Mouse (Mus musculus) brain, embryonic 14.5 days (tissue): ENCODE results near the gene Shb. TPM values are rescaled to one million over a fixed set of nuclear protein-coding genes. Genes with fewer than 3 reads are reported as not detected.

Experiments used
- DNase-seq: peaks from one replicate; pipeline ENCODE4 v3.0.0-alpha.2; 2011; ENCODE audit warnings: low read depth
- CTCF ChIP-seq: fragments of 200-500 bp; IDR thresholded peaks from 2 replicates; pipeline ENCODE4 v1.5.1; 2012; ENCODE audit warnings: inconsistent platforms, mild to moderate bottlenecking, moderate library complexity, borderline replicate concordance; ENCODE audit not compliant: insufficient read depth, insufficient read length; ENCODE audit errors: extremely low read depth
- POLR2A ChIP-seq: fragments of 200-500 bp; IDR thresholded peaks from 2 replicates; pipeline ENCODE4 v1.6.1; 2012; ENCODE audit warnings: mild to moderate bottlenecking, inconsistent platforms, borderline replicate concordance; ENCODE audit not compliant: poor library complexity, insufficient read depth, insufficient read length, severe bottlenecking; ENCODE audit errors: extremely low read depth
- polyA plus RNA-seq: library from polyadenylated mRNA; depleted of rRNA; stranded (reverse); fragments of >200 nt; gene quantifications from 2 replicates; pipeline ENCODE4 v1.2.3, GENCODE M21; 2012

Shb gene
- polyA plus RNA-seq, 1 experiment: 36.4 TPM

DNA sequence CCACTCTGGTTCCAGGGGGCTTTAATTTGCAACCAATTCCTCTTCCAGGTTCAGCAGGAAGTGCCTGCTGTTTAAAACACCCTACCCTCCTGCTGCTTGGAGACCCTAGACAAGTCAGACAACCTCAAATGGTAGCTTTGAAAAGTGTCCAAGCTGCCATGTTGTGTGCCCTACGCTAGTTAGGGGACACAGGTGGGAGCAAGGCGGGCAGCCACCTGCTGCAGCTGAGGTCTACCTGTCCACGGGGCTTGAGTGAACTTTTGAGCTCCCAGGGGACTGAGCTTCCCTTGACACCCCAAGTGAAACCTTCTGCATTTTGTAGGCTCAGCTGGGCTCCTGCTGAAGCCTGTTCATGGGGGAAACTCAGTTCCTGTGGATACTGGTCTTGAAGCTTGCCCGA, 58.1 kb downstream of the Shb start:
- TF ChIP-seq CTCF: no peak
- no peak for TF ChIP-seq POLR2A
- no peak for DNase-seq

DNA sequence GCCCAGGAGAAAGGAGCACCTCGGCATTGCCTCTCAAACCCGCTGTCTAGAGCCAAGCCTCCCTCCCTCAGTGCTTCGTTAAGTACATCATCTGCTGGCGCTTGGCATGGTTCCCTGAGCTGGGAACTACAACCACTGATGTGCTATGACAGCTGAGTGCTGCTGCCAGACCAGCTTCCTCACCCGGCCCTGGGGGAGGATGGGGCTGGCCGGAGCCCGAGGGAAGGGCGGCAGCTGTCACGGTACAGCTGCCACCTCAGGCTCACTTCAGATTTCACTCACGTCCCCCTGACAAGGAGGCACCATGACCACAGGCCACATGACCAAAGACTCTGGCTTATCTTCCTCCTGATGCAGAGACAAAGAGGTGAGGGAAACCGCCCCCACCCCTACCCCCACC, 59.1 kb downstream of the Shb start:
- peak; percentile 97 for DNase-seq
- TF ChIP-seq POLR2A: no peak
- no peak for TF ChIP-seq CTCF

DNA sequence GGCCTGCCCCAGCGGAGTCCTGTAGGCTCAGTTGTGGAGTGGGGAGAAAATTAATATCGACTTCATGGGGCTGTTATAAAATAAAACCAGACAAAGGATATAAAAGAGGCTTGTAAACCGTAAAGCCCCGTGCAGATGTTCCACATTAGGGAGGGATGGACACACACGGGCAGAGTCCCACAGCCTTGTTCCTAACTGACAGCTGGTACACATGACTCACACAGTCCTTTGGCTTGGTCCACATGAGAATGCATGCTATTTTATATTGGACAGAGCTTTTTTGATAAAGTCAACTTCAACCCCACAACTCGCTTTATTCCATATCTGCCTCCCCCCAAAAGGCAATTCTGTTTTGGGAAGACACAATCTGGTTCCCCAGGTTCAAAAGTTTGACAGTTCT, 59.6 kb downstream of the Shb start:
- TF ChIP-seq POLR2A (no peak), CTCF (no peak)
- DNase-seq: peak; percentile 45

DNA sequence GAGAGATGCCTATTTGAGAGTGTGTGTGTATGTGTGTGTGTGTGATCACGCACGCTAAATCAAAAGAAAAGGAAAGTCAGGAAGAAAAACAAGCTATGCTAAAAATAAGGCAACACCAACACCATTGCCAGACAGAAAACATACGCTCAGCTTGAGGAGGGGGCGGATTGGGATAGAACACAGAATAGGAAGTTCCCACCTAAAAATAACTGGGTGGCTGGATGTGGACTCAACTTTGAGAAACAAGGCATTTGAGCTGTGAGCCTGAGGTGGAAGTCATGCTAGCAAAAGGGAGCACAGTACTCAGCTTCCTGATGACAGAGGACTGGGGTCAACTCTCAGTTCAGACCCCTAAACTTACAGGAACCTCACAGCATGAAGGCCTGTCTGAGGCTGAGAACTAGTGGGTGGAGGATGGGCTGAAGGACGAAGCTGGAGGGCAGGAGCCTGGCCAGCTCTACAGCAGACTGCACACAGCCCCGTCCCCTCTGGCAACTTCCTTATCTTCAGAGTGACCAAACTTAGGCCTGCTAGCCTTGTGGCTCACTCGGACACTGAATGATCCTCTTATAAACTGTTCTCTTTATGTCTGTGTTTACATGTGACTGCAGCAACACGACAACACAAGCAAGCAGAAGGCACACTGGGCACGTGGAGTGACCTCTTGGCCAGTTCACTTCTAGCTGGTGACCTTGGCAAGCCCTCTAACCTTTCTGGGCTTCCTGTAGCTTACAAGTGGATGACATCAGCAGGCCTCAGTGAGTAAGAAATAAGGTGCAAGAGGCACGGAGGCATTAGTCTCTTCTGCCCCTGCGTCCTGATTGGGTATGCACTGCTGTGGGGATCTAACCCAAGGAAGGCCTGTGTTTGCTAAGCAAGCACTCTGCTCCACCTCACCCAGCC, 60.4 kb downstream of the Shb start:
- DNase-seq: no peak
- no peak for TF ChIP-seq POLR2A
- no peak for TF ChIP-seq CTCF

DNA sequence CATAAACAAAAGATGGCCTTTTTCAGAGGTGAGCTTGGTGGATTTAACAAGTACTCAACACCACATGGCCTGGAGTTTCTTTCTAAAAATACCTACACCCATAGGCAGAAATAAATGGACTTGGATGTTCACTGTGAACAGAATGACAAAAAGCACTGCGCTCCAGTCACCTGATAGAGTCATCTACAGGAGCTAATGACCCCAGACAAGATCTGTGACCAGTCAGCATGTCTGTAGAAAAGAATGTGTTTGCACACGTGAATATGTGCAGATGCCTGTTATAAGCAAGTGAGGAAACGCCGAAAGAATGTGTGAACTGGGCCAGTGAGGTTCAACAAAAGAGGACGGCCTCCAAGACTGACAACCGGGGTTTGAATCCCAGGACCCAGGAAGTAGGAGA, 63.2 kb downstream of the Shb start:
- no peak for TF ChIP-seq CTCF
- no peak for DNase-seq

DNA sequence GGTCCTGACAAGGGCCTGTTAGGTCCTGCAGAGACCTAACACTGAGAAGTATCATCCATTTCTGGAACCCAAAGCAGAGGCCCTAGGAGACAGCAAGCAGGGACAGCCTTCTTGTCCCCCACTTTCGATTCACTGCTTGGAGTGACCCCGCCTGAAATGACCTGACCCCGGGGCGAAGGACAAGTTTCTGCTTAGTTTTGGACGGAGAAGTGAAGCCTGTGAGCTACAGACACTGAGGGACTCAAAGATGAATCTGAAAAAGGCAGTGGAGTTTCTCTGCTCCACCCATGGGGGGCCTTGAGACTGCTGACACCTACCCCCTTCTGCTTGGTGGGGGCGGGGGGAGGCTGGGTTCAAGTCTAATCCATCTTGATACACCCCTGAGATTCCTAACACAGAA, 63.8 kb downstream of the Shb start:
- DNase-seq: no peak
- no peak for TF ChIP-seq CTCF
- TF ChIP-seq POLR2A: no peak

DNA sequence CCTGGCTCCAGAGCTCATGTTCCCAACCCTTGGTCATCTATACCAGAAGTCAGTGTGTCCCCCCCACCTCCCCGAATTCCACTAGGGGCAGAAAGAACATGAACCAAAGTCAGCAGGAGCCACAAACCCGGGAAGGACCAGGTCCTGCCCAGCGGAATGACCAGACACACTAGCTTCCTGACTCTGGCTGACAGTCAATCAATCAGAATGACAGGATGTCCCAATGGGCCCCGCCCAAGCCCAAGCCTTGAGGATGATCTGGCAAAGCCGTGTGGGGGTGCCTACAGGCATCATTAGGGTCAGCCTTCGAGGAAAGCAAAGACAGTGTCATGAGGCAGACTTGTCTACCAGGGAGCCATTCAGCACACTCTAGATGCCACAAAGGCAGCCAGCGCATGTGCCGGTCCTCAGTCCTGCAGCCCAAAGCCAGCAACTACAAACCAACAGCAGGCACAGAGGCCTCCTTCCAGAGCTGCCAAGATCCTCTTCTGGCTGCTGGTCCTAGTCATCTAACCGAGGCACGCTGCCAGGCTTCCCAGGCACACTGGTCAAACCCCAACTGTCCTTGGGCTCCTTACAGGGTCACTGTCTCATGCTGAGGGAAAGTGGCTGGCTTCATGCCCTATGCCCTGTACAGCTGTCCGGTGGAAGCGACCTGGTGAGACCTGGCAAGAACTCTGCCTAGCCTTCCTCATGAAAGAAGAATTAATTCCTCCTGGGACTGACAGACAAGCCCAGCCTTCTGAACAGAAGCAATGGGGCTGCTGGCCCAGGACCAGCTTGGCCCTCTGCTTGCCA, 65.0 kb downstream of the Shb start:
- no peak for TF ChIP-seq CTCF
- no peak for TF ChIP-seq POLR2A
- peak; percentile 66 for DNase-seq

DNA sequence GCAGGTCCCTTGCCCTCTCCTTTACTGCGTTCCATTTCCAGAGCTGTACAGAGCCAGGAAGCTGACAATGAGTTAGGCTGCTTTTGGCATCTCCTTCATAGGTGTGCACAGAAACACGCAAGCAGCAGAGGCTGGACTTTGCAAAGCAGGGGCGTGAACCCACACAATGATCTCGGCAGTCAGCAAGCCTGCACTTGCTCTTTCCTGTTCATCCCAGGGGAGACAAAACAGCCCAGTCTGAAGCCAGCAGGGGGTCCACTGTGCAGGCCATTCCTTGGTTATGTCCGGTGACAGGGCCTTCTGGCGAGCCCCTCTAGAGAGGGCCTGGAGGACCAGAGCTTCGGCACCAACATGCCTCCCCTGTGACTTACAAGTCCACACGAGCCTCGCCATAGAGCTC, 67.3 kb downstream of the Shb start:
- TF ChIP-seq CTCF: no peak
- TF ChIP-seq POLR2A: no peak
- DNase-seq: no peak

DNA sequence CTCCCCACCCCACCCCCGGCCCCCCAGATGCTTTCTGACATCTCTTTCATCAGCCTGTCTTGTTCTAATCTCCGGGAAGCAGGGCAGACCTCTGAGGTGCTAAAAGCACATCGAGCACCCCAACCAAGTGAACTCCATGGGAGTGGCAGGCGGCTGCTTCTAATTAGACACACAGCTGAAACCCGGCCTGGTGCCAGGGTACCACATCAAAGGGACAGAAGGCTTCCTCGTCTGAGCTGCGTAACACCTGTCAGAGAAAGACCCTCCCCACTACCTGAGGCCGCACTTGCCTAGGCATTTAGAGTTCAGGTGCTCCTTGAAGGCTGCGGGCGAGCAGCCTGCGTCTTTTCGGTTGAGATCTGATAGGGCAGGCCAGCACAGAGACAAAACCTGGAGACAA, 67.7 kb downstream of the Shb start:
- peak; percentile 49 for DNase-seq
- TF ChIP-seq POLR2A: no peak
- no peak for TF ChIP-seq CTCF

DNA sequence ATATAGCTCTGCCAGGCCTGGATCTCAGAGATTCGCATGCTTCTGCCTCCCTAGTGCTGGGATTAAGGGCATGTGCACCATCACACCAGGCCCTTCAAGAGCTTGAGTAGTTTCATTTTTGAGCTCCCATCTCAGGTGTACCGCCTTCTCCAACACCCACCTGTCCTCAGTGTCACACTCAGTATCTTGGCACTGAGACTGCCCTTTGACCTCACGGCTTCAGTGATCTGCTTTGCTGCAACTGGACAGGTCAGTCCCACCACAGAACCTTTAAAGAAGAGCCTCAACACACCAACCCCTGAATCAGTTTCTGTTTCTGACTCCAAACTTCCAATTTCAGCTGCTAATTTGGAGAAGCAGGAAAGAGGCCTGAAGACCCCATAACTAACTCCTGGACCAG, 68.1 kb downstream of the Shb start:
- DNase-seq: no peak
- no peak for TF ChIP-seq CTCF
- TF ChIP-seq POLR2A: no peak

DNA sequence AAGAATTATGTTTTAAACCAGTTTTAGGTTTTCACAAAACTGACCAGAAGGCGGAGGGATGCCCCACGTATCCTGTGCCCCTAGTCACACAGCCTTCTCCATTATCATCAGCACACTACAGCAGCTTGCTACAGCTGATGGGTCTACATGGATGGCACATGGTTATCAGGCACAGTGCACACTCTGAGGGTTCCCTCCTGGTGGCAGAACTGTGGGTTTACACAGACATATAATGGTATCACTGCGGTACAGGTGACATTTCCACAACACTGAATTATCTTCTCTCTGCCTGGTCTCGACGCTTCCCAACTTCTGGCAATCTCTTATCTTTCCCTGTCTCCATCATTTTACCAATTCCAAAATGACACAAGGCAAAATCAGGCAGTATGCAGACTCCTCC, 69.6 kb downstream of the Shb start:
- DNase-seq: no peak
- TF ChIP-seq CTCF (peak; percentile 1; the same call in 1 of the 2 replicates), POLR2A (no peak)
